Mouse (Mus musculus) embryonic fibroblast, embryonic 13.5 days (primary cell): ENCODE results near the gene Gm10130. TPM values are rescaled to one million over a fixed set of nuclear protein-coding genes. Genes with fewer than 3 reads are reported as not detected.
"Not testable (repeated sequence)": the region's sequence is repeated elsewhere in the genome, so short reads cannot be mapped to it uniquely, and the experiment has no call there.

Experiments
- H3K27ac ChIP-seq: 2 replicates; pipeline ENCODE4 v1.5.1; 2012; ENCODE audit warnings: low read length, control low read depth, inconsistent platforms; ENCODE audit not compliant: insufficient read depth
- H3K4me1 ChIP-seq: 2 replicates; pipeline ENCODE4 v1.6.1; 2011; ENCODE audit warnings: low read length; ENCODE audit not compliant: control insufficient read depth, insufficient read depth
- H3K4me3 ChIP-seq: 2 replicates; pipeline ENCODE4 v1.5.1; 2011; ENCODE audit warnings: mild to moderate bottlenecking, control low read depth, low read length; ENCODE audit not compliant: insufficient read depth
- CTCF ChIP-seq: IDR thresholded peaks from 2 replicates; pipeline ENCODE4 v1.5.1; 2011; ENCODE audit warnings: mild to moderate bottlenecking, control low read depth, low read length, moderate library complexity, borderline replicate concordance; ENCODE audit not compliant: insufficient read depth
- POLR2A ChIP-seq: IDR thresholded peaks from 2 replicates; pipeline ENCODE4 v1.6.1; 2011; ENCODE audit warnings: low read depth, mild to moderate bottlenecking, control low read depth, low read length, moderate library complexity
- polyA plus RNA-seq: library from polyadenylated mRNA; stranded (reverse); fragments of >200 nt; gene quantifications from 2 replicates; pipeline ENCODE4 v1.2.4, GENCODE M21; 2011; ENCODE audit warnings: low read depth; ENCODE audit not compliant: missing spikeins, insufficient read length

Gm10130 gene
- polyA plus RNA-seq, 1 experiment: not detected

- Histone ChIP-seq H3K4me3 (no peak overlapping the region), H3K4me1 (no peaks in the 10 kb centered on the region), H3K27ac (no peak overlapping the region)
- TF ChIP-seq POLR2A (no peak), CTCF (no peak)
Measured at GRCm38 (mm10) chr2:150390198-150390597, 66.7 kb downstream of the Gm10130 start.

GRCm38 (mm10) chr2:150412146-150412545, 88.6 kb downstream of the Gm10130 start:
- H3K4me3 ChIP-seq, H3K27ac ChIP-seq, H3K4me1 ChIP-seq: not testable (repeated sequence)

Other genes starting within 250 kb of the Gm10130 start
- gene Zfp120, start 187.0 kb upstream of the Gm10130 start, polyA plus RNA-seq: 8.5 and 9.3 TPM in 2 replicates
- gene Gm10770, start 144.0 kb upstream of the Gm10130 start, polyA plus RNA-seq: not detected in 2 replicates
- 0.38 TPM in 1 of 2 replicates, not detected in the other for gene Gm14139, start 141.9 kb upstream of the Gm10130 start, polyA plus RNA-seq
- 5.9 and 9.6 TPM in 2 replicates for gene Zfp937, start 105.6 kb upstream of the Gm10130 start, polyA plus RNA-seq
- 2.3 and 4.3 TPM in 2 replicates for gene Gm21994, start 68.1 kb upstream of the Gm10130 start, polyA plus RNA-seq
- gene Gm14124, start 66.2 kb upstream of the Gm10130 start, polyA plus RNA-seq: 0.30 TPM in 1 of 2 replicates, not detected in the other
- 4.9 and 5.9 TPM in 2 replicates for gene 3300002I08Rik, start 39.1 kb downstream of the Gm10130 start, polyA plus RNA-seq
- gene Zfp442, start 127.8 kb downstream of the Gm10130 start, polyA plus RNA-seq: 10.5 and 11.0 TPM in 2 replicates
- not detected in 2 replicates for gene Zfp345, start 161.4 kb downstream of the Gm10130 start, polyA plus RNA-seq
- gene Cst7, start 246.7 kb downstream of the Gm10130 start, polyA plus RNA-seq: not detected in 2 replicates